Mouse (Mus musculus) adrenal gland, postnatal 25 days (tissue): ENCODE data around the gene Mcat. TPM values are rescaled to one million over a fixed set of nuclear protein-coding genes. Genes with fewer than 3 reads are reported as not detected.

Source experiments
- DNase-seq: peaks from one replicate; pipeline ENCODE4 v3.0.0; 2021; ENCODE audit warnings: mixed read lengths
- total RNA-seq: library from RNA; stranded (reverse); gene quantifications from 2 replicates; pipeline ENCODE4 v1.2.3, GENCODE M21; 2021

The Mcat gene
- total RNA-seq, 1 experiment from 2014 or later: 44.8 TPM

DNA sequence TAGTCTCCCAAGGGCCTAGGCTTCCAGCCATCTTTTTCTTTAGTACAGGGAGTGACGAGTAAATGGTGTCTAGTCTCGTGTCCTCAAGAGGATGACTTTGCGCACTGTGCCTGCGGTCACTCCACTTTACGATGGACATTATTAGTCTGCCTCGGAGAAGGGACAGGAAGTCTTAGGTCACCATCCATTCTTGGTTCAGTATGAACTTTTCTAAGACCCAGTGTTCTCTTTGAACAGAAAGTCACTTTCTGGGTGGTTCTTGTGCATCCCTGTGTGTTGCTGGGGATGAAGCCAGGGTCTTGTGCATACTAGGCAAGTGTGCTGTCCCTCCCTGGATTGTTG lies 27.7 kb downstream of the Mcat start:
- no peak for DNase-seq

DNA sequence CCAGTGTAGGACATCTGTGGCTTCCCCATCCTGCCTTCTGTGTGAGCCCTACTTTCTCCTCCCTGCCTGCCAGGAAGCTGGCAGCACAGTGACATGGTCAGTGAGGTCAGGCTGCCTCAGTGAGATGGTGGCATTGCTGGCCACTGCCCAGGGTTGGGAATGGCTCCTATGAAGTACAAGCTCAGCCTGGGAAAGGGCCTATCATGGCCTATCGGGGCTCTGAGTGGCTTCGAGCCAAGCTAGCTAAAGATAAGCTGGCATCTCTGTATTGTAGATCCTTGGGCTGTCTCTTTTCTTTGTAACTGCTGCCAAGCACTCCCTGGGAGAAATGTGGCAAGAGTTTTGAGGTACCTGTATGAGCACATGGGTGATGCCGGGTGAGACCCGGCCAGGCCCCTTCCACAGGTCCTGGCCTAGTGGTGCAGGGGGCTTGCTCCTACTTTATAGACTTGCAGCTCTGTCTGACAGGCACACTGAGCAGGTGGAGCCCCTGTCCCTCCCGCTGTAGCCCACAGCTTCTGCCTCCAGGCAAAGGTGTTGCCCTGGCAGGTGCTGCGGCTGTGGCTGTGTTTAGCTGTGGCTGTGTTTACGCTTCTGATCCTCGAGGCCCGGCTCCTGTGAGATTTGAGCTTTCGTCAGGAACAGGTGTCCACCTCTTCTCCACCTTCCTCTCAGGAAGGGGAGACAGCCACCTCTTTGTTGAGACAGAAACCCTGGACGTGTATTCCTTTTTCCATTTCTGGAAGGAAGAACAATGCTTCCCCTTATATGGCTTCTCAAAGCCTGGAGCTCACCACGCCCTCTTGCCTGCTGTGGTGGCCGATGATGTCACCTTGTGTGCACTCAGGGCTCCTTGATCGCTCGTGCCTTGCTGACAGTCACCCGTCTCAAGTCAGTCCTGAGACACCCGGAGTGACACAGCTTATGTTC lies 28.4 kb downstream of the Mcat start:
- peak; percentile 47 for DNase-seq

DNA sequence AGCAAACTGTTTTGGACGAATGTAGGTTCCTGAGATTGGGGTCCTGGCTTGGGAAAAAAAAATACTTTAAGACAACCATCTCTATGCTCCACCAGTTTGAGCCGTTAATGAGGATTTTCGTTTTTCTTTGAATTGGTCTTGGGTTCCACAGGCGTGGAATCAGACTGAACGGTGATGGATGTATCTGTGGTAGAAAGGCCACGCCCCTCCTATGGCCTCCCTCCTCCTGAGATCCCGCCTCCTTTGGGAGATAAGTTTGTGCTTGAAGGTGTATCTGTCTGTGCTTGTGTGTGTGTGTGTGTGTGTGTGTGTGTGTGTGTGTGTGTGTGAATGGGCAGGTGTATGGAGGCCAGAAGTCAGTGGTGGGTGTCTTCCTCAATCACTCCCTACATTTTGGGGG lies 31.0 kb downstream of the Mcat start:
- DNase-seq: no peak

DNA sequence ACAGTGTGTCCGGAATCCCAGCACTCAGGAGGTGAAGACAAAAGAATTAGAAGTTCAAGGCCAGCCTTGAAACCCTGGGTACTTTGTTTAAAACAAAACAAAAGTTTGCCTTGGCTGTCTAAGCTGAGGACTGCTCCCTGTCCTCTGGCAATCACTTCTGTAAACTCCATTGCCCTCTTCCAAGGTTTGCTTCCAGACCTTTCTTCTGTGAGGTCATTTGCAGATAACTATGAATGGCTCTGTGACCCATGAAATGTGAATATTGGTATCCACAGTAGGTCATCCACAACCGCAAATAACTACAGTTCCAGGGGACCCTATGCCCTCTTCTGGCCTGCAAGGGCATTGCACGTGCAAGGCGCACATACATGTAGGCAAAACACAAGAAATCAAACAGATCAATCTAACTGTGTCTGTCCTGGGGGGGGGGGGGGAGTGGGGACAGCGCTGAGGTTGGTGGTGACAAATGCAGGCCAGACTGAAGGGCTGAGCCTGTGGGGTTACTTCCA lies 31.6 kb downstream of the Mcat start:
- no peak for DNase-seq

GRCm38 (mm10) chr15:83530688-83531087 lies 32.9 kb downstream of the Mcat start:
- no peak for DNase-seq

GRCm38 (mm10) chr15:83530233-83530632 lies 33.4 kb downstream of the Mcat start:
- no peak for DNase-seq

DNA sequence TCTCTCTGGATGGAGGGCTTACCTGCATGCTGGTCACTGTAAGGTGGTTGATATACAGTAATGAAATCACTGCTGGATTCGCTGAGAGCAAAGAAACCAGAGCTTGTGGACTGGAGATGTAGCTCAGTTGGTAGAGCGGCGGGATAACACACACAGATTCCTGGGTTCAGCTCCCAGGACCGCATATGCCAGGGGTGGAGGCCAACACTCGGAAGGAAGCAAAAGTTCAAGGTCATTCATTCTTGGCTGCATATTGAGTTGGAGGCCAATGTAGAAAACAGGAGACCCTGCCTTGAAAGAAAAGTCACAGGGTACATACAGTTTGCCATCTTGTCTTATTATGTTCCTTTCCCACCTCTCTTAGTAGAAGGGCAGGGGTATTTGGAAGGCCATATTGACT lies 33.8 kb downstream of the Mcat start:
- DNase-seq: peak; percentile 34

DNA sequence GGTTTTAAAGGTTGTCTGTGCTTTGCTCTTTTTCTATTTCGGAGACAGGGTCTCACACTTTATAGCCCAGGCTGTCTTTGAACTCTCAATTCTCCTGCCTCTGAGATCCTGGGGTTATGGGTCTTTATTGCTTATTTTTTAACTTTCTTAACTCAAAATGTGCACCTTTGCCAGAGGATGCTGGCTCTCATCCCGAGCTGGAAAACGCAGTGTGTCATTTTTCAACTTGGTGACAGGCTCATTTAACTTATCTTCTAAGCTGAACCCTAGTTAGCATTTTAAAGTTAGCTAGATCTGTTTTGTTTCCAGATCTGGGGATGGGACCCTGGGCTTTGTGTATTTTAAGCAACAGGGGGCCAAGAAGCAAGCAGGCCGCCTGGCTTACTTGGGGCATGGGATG lies 34.7 kb downstream of the Mcat start:
- DNase-seq: no peak

GRCm38 (mm10) chr15:83527747-83528146 lies 35.8 kb downstream of the Mcat start:
- DNase-seq: no peak

- no peak for DNase-seq
Measured at GRCm38 (mm10) chr15:83527092-83527437, 36.5 kb downstream of the Mcat start.

DNA sequence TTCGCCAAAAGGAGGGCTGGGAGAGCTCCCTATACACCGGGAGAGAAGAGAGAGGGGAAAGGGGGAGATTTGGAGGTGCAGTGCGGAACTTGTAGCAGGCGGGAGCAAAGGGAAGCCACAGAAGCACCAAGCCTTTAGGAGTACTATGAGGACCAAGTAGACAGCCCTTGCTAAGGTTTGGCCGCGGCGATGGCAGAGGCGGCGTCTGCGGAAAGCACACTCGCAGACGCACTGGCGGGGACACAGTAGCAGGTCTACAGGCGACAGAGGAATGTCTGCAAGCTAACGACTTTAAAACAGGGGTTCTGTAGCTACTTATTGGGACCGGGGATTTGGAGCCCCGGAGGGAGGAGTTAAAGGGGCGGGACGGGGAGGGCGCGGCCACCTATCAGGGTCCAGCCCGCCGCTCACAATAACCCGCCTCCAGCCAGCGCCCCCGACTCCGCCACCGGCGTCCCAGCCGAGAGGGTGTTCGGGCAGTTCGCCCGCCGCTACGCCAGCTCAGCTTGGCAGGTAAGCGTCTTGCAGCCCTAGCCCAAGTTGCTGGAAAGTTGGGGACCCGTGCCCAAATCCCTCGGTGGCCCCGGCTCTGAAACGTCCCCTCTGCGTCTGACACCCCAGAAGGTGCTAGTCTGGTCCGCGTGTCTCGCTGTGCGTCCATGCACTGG lies 37.0 kb downstream of the Mcat start, which contains the start of gene Bik:
TSS of gene Bik (plus strand) at position 439 of the 668 bp plus-strand sequence.
- peak; percentile 70 for DNase-seq

DNA sequence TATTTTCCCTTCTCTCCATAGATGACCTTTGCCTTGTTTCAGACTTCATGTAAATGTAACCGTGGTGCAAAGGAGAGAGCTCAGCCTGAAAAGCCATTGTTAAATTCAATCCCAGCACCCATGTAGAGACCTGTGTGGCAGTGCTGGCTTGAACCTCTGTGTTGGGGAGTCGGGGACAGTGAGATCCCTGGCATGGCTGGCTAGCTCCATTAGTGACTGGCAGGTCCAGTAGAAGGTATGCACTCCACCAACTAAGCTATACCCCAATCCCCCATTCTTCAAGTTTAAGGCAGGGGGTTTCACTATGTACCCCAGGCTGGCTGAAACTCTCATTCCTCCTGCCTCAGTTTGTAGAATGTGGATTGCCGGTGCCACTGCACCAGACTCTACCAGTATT lies 39.3 kb downstream of the Mcat start:
- no peak for DNase-seq

GRCm38 (mm10) chr15:83523638-83524332 lies 39.8 kb downstream of the Mcat start:
- no peak for DNase-seq

DNA sequence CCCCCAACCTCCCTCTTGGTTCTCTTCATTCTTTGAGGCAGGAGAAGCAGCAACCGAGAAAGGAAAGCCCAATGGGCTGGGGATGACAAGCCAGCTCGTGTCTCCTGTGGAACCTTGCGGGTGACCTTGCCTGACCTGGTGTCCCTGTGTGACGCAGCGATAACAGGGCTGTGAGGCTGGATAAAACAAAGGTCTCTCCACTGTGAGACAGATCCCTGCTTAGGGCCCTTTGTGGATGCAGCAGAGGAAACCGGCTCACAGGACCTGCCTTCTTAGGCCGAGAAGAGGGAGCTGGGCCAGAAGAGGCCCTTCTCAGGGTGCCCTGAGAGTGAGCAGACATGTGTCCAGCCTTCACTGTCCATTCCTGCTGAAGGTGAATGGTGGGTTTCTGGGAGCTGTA lies 40.4 kb downstream of the Mcat start:
- DNase-seq: peak; percentile 34

DNA sequence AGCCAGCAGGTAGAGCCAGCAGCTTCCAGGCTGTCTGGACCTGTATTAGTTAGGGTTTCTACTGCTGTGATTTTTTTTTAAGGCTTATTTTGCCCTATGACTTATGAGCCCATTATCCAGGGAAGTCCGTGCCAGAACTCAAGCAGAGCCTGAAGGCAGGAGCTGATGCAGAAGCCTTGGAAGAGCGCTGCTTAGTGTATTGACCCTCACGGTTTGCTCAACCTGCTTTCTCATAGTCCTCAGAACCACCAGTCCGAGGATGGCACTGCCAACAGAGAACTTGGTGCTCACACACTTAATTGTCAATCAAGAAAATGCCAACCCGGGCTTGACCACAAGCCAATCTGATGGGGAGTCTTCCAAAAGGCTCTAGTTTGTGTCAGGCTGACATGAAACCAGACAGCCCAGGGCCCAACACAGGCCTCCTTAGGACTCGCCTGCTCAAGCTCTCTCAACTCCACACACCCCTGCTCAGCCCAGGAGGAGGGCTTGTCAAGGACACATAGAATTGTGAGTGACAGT lies 42.7 kb downstream of the Mcat start:
- DNase-seq: no peak

DNA sequence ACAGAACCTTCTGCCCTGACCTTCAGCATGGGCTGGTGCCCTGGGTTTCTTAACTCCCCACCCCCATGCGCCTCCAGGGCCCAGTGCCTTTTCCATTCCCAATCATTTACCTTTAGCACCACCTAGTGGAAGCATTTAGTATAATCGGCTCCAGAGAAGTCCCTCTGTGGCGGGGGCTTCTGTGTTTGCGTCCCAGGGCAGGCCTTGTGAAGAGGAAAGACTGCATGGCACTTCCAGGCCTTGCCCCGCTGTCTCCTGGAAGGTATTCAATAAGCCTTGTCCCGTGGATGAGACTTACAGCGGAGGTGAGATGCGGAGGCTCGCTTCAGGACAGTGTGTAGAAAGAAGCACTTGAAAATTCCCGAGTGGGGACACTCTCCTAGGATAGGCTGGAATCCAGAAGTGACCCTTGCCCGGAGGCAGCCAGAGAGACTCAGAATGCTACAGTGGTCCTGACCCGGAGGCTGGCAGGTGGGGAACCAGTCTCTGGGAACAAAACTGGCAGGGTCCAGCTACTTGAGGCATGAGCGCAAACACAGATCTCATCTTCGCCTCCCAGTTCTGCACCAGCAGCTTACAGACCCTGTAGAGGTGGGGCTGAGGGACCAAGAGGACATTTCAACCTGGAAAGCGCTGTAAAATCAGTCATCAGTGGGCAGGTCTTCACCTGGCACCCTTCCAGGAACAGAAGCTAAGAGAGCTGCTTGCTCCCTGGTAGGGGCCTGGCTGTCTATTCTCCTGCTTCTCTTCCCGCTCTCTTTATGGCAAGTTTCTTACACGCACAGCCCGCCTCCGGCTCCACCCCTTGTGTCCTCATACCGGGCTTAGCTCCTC lies 45.2 kb downstream of the Mcat start:
- DNase-seq: peak; percentile 55

- DNase-seq: no peak
Measured at GRCm38 (mm10) chr15:83515018-83515417, 48.6 kb downstream of the Mcat start.

GRCm38 (mm10) chr15:83512489-83513281 lies 50.9 kb downstream of the Mcat start:
- no peak for DNase-seq

GRCm38 (mm10) chr15:83510805-83511405 lies 52.7 kb downstream of the Mcat start, which contains the start of gene Ttll1:
Gene Ttll1, minus strand, starts transcription at chr15:83510893.
- peak; percentile 96 for DNase-seq
